Mouse (Mus musculus): ENCODE results near the gene Nyap1. TPM values are rescaled to one million over a fixed set of nuclear protein-coding genes. Genes with fewer than 3 reads are reported as not detected.

Gene Nyap1
- polyA plus RNA-seq, 1 experiment from 2014 or later = 0.47 TPM

DNA sequence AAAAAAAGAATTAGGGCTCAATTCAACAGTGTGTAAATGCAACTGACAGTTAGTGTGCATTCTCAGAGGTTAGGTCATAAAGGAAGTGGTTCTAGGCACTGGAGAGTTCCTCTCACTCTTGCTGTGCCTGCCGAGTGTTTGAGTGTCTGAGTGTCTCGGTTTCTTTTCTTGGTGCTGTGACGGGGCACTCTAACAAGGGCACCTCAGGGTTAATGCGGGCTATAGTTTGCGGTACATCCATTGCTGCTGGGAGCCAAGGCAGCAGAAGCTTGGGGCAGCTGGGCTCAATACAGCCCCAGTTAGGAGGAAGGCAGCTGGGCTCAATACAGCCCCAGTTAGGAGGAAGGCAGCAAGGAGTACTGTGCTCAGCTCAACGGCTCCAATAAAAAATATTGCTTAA, 36.2 kb downstream of the Nyap1 start:
- H3K4me2 ChIP-seq = no peak overlapping the region
- no peak overlapping the region for H3K9ac ChIP-seq (ENCODE audit: low read depth, low read length)
- no peaks in the 10 kb centered on the region for H3K9me3 ChIP-seq (replicated peaks; ENCODE audit: control insufficient read depth, low read length)
- H3K36me3 ChIP-seq (ENCODE audit: control insufficient read depth, insufficient read depth, low read length) = no peaks in the 10 kb centered on the region
- WGBS (ENCODE audit: insufficient replicate concordance) = 49% methylated on average over 6 of the region's 6 CpGs
- ATAC-seq (replicated peaks; ENCODE audit: insufficient number of reproducible peaks, low FRiP score, low TSS enrichment) = no peak
- no peaks in the 10 kb centered on the region for H3K27me3 ChIP-seq (ENCODE audit: control insufficient read depth, insufficient read depth, low read length)
- 0 out of 2 replicates have a peak, but pooled peaks cover 3% of the 10 kb centered on the region for H3K4me1 ChIP-seq (ENCODE audit: control insufficient read depth, insufficient read depth, low read length)
- H3K4me3 ChIP-seq (ENCODE audit: low read depth, low read length) = no peak overlapping the region
- H3K27ac ChIP-seq (ENCODE audit: low read depth, low read length) = no peak overlapping the region

DNA sequence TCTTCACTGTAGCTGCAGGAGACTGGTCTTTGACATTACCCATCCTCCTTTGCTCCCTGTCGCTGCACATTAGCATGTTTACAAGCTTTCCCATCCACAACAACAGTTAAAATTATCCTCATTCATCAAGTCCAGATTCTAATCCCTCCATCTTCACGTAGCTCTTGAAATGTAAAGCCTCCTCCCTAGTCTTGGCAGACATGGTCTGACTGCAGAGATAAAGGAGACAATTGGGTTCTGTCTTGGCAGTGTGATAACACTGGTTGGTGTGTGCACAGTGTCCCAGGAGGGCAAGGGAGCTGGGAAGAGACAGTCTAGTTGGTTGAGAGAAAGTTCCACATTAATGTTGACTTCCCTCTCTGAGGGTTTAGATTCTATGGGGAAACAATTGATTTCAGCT, 41.6 kb downstream of the Nyap1 start:
- no peak for ATAC-seq (replicated peaks; ENCODE audit: insufficient number of reproducible peaks, low FRiP score, low TSS enrichment)
- no peak overlapping the region for H3K9ac ChIP-seq (ENCODE audit: low read depth, low read length)
- H3K27me3 ChIP-seq (ENCODE audit: control insufficient read depth, insufficient read depth, low read length) = no peaks in the 10 kb centered on the region
- no peaks in the 10 kb centered on the region for H3K36me3 ChIP-seq (ENCODE audit: control insufficient read depth, insufficient read depth, low read length)
- H3K9me3 ChIP-seq (replicated peaks; ENCODE audit: control insufficient read depth, low read length) = no peaks in the 10 kb centered on the region
- no peak overlapping the region for H3K27ac ChIP-seq (ENCODE audit: low read depth, low read length)
- H3K4me2 ChIP-seq = no peak overlapping the region
- no peaks in the 10 kb centered on the region for H3K4me1 ChIP-seq (ENCODE audit: control insufficient read depth, insufficient read depth, low read length)
- no peak overlapping the region for H3K4me3 ChIP-seq (ENCODE audit: low read depth, low read length)
- 37% methylated on average over 2 of the region's 2 CpGs for WGBS (ENCODE audit: insufficient replicate concordance)

DNA sequence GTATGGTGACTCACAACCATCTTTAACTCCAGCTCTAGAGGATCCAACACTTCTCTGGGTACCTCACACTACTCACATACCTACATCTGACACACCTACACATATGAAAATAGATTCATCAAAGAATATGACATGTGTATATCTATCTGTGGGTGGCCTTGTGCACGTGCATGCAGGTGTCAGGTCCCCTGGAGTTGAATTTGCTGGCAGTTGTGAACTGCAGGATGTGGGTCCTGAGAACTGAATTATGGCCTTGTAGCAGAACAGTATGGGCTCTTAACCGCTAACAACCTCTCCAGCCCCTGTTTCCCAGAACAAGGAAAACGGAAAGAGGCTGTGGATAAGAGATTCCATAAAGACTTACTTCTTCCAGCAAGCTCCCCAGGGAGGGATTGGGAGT, 42.3 kb downstream of the Nyap1 start:
- Histone ChIP-seq H3K4me2 (no peak overlapping the region), H3K4me1 (ENCODE audit: control insufficient read depth, insufficient read depth, low read length) (no peaks in the 10 kb centered on the region), H3K27me3 (ENCODE audit: control insufficient read depth, insufficient read depth, low read length) (no peaks in the 10 kb centered on the region), H3K36me3 (ENCODE audit: control insufficient read depth, insufficient read depth, low read length) (no peaks in the 10 kb centered on the region), H3K27ac (ENCODE audit: low read depth, low read length) (no peak overlapping the region), H3K9me3 (replicated peaks; ENCODE audit: control insufficient read depth, low read length) (no peaks in the 10 kb centered on the region), H3K9ac (ENCODE audit: low read depth, low read length) (no peak overlapping the region), H3K4me3 (ENCODE audit: low read depth, low read length) (no peak overlapping the region)
- WGBS (ENCODE audit: insufficient replicate concordance) = 53% methylated on average over 3 of the region's 3 CpGs
- ATAC-seq (replicated peaks; ENCODE audit: insufficient number of reproducible peaks, low FRiP score, low TSS enrichment) = no peak

DNA sequence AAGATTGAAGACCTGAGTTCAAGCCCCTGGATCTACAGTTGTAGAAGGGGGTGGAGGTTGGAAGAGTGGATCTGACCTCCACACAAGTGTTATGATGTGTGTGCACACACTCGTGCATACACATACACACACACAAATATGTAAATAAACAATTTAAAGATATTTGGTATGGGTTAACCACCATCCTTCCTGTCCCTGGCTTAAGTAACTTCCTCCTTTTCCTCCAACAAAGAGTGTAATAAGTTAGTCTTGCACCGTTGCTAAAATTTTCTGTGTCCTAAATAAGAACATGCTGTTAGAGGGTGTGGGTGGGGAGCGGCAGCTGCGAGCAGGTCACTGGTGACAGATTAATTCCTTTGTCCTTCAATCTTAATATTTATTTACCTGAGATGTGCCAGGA, 45.5 kb downstream of the Nyap1 start:
- Histone ChIP-seq H3K4me2 (no peak overlapping the region), H3K36me3 (ENCODE audit: control insufficient read depth, insufficient read depth, low read length) (no peaks in the 10 kb centered on the region), H3K27me3 (ENCODE audit: control insufficient read depth, insufficient read depth, low read length) (no peaks in the 10 kb centered on the region), H3K27ac (ENCODE audit: low read depth, low read length) (no peak overlapping the region), H3K4me3 (ENCODE audit: low read depth, low read length) (no peak overlapping the region), H3K9ac (ENCODE audit: low read depth, low read length) (no peak overlapping the region), H3K9me3 (replicated peaks; ENCODE audit: control insufficient read depth, low read length) (no peaks in the 10 kb centered on the region), H3K4me1 (ENCODE audit: control insufficient read depth, insufficient read depth, low read length) (no peaks in the 10 kb centered on the region)
- whole genome bisulfite sequencing (ENCODE audit: insufficient replicate concordance) = 73% methylated on average over 4 of the region's 4 CpGs
- ATAC-seq (replicated peaks; ENCODE audit: insufficient number of reproducible peaks, low FRiP score, low TSS enrichment) = no peak

DNA sequence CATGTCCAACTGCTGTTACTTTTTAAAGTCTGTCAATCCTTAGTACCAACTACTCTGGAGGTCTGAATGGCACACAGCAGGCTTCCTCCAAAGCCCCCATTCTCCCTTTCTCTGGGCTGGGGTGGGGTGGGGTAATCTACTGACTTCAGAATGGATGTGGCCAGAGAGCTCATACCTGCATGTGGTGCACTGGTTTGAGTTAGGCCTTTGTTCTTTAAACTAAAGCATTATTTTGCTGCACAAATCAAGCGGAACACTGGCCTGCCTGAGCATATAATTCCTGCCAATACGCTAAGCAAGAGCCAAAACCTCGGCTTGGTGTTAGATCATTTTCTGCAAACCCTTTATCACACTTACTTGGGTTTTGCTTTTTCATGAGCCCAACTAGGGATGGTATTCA, 46.6 kb downstream of the Nyap1 start:
- H3K27ac ChIP-seq (ENCODE audit: low read depth, low read length) = no peak overlapping the region
- WGBS (ENCODE audit: insufficient replicate concordance) = 84% methylated on average over 3 of the region's 3 CpGs
- no peak overlapping the region for H3K4me3 ChIP-seq (ENCODE audit: low read depth, low read length)
- H3K27me3 ChIP-seq (ENCODE audit: control insufficient read depth, insufficient read depth, low read length) = no peaks in the 10 kb centered on the region
- peaks cover 5% of the 10 kb centered on the region for H3K4me1 ChIP-seq (ENCODE audit: control insufficient read depth, insufficient read depth, low read length)
- ATAC-seq (replicated peaks; ENCODE audit: insufficient number of reproducible peaks, low FRiP score, low TSS enrichment) = no peak
- H3K9ac ChIP-seq (ENCODE audit: low read depth, low read length) = no peak overlapping the region
- H3K9me3 ChIP-seq (replicated peaks; ENCODE audit: control insufficient read depth, low read length) = no peaks in the 10 kb centered on the region
- H3K36me3 ChIP-seq (ENCODE audit: control insufficient read depth, insufficient read depth, low read length) = no peaks in the 10 kb centered on the region
- no peak overlapping the region for H3K4me2 ChIP-seq

DNA sequence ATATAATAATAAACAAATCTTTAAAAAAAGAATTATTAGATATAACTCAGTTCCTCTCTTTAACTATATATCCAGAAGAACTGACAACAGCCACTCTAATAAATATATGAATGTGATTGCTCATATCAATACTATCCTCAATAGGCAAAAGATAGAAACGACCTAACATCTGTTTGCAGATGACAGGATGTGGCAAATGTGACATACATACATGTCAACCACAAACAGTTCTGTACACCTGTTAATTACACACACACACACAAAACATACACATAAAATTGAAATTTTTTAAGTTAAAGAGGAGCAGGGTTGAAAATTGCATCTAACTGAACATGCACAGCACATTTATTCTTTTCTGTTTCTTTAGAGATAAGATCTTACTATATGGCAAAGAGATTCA, 49.5 kb downstream of the Nyap1 start:
- WGBS (ENCODE audit: insufficient replicate concordance) = 72% methylated on average over 1 of the region's 1 CpGs
- H3K4me1 ChIP-seq (ENCODE audit: control insufficient read depth, insufficient read depth, low read length) = peaks cover 5% of the 10 kb centered on the region
- no peaks in the 10 kb centered on the region for H3K36me3 ChIP-seq (ENCODE audit: control insufficient read depth, insufficient read depth, low read length)
- no peak overlapping the region for H3K9ac ChIP-seq (ENCODE audit: low read depth, low read length)
- no peaks in the 10 kb centered on the region for H3K9me3 ChIP-seq (replicated peaks; ENCODE audit: control insufficient read depth, low read length)
- H3K27ac ChIP-seq (ENCODE audit: low read depth, low read length) = no peak overlapping the region
- H3K27me3 ChIP-seq (ENCODE audit: control insufficient read depth, insufficient read depth, low read length) = no peaks in the 10 kb centered on the region
- ATAC-seq (replicated peaks; ENCODE audit: insufficient number of reproducible peaks, low FRiP score, low TSS enrichment) = no peak
- no peak overlapping the region for H3K4me2 ChIP-seq
- no peak overlapping the region for H3K4me3 ChIP-seq (ENCODE audit: low read depth, low read length)

DNA sequence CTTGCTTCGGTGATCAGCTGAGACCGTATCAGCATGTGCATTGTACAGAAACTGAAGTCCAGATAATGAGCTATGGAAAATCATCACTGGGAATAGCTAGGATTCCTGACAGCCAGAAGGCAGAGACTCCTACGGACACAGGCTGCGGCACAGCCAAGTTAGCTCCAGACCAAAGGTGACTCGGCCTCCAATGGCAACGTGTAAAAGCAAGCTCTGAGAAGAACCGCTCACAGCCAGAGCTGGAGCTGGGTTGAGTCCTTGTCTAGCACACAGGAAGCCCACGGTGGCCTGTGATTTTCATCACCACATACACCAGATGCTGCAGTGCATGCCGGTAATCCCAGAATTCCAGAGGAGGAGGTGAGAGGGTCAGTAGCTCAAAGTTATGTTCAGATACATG, 50.9 kb downstream of the Nyap1 start:
- 33% methylated on average over 9 of the region's 9 CpGs for WGBS (ENCODE audit: insufficient replicate concordance)
- H3K9me3 ChIP-seq (replicated peaks; ENCODE audit: control insufficient read depth, low read length) = no peaks in the 10 kb centered on the region
- H3K36me3 ChIP-seq (ENCODE audit: control insufficient read depth, insufficient read depth, low read length) = no peaks in the 10 kb centered on the region
- no peaks in the 10 kb centered on the region for H3K27me3 ChIP-seq (ENCODE audit: control insufficient read depth, insufficient read depth, low read length)
- peak overlapping the region; percentile 34; the same call in 1 of the 2 replicates for H3K9ac ChIP-seq (ENCODE audit: low read depth, low read length)
- H3K27ac ChIP-seq (ENCODE audit: low read depth, low read length) = peak overlapping the region; percentile 59
- H3K4me2 ChIP-seq = peak overlapping the region; percentile 34
- H3K4me3 ChIP-seq (ENCODE audit: low read depth, low read length) = no peak overlapping the region
- ATAC-seq (replicated peaks; ENCODE audit: insufficient number of reproducible peaks, low FRiP score, low TSS enrichment) = no peak
- H3K4me1 ChIP-seq (ENCODE audit: control insufficient read depth, insufficient read depth, low read length) = peaks cover 5% of the 10 kb centered on the region

DNA sequence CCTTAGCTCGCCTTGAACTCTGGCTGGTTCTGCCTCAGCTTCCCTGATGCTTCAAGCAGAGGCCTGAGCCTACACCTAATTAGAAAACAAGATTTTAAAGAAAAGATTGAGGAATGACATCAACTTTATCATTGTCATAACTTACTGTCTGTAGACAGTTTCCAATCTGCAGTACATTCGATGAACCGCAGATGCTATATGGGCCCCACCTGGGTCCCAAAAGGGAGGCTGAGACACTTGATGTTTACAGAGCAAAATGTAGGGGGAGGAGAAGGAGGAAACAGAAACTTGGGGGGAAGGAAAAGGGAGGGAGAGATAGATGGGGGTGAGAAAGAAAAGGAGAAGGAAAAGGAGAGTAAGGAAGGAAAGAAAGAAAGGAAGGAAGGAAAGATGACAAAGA, 51.4 kb downstream of the Nyap1 start:
- no peak overlapping the region for H3K4me3 ChIP-seq (ENCODE audit: low read depth, low read length)
- no peak for ATAC-seq (replicated peaks; ENCODE audit: insufficient number of reproducible peaks, low FRiP score, low TSS enrichment)
- H3K27ac ChIP-seq (ENCODE audit: low read depth, low read length) = peak overlapping the region; percentile 59
- 84% methylated on average over 3 of the region's 3 CpGs for WGBS (ENCODE audit: insufficient replicate concordance)
- H3K9ac ChIP-seq (ENCODE audit: low read depth, low read length) = peak overlapping the region; percentile 34; the same call in 1 of the 2 replicates
- H3K9me3 ChIP-seq (replicated peaks; ENCODE audit: control insufficient read depth, low read length) = no peaks in the 10 kb centered on the region
- H3K4me2 ChIP-seq = peak overlapping the region; percentile 34
- H3K36me3 ChIP-seq (ENCODE audit: control insufficient read depth, insufficient read depth, low read length) = no peaks in the 10 kb centered on the region
- H3K27me3 ChIP-seq (ENCODE audit: control insufficient read depth, insufficient read depth, low read length) = no peaks in the 10 kb centered on the region
- peaks cover 9% of the 10 kb centered on the region for H3K4me1 ChIP-seq (ENCODE audit: control insufficient read depth, insufficient read depth, low read length)

DNA sequence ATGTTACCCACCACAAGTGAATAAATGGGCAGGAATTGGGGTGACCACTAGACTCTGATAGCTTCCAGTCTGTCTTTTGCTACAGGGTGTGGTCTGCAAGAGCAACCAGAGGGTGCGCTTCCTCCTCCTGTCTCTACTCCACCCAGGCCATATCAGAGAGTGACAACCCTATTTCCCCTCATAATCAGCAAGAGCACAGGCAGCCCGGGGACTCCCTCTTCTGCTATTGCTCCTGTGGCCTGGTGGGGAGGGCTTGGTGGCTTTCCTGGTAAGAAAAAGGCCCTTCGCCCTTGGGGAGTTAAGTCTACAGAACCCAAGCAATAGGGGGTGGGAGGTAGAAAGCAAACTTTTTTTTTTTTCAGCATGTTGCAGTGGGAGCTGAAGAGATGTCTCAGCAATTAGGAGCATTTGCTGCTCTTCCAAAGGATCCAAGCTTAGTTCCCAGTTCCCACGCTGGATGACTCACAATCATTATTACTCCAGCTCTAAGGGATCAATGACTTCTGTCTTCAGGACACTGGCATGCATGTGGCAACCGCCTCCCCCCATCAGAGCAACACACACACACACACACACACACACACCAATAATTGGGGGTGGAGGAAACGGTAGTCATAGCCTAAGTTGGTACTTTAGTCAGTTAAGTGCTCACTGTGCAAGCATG, 55.1 kb downstream of the Nyap1 start:
- Histone ChIP-seq H3K9ac (ENCODE audit: low read depth, low read length) (0 out of 2 replicates have a peak overlapping the region, but pooled peaks have one; percentile 39), H3K9me3 (replicated peaks; ENCODE audit: control insufficient read depth, low read length) (no peaks in the 10 kb centered on the region), H3K4me3 (ENCODE audit: low read depth, low read length) (no peak overlapping the region), H3K4me1 (ENCODE audit: control insufficient read depth, insufficient read depth, low read length) (peaks cover 18% of the 10 kb centered on the region), H3K36me3 (ENCODE audit: control insufficient read depth, insufficient read depth, low read length) (no peaks in the 10 kb centered on the region), H3K27me3 (ENCODE audit: control insufficient read depth, insufficient read depth, low read length) (no peaks in the 10 kb centered on the region), H3K27ac (ENCODE audit: low read depth, low read length) (peak overlapping the region; percentile 75), H3K4me2 (peak overlapping the region; percentile 94)
- 69% methylated on average over 6 of the region's 6 CpGs for WGBS (ENCODE audit: insufficient replicate concordance)
- ATAC-seq (replicated peaks; ENCODE audit: insufficient number of reproducible peaks, low FRiP score, low TSS enrichment) = peak; percentile 67

Data from heart, embryonic 11.5 days (tissue).